Comparison of ENCODE assay signal across 13 mouse cellular contexts in genomic region chr11:100490951-100491350, GRCm38 (mm10). TPM values are rescaled to one million over a fixed set of nuclear protein-coding genes. Genes with fewer than 3 reads are reported as not detected.
DNase-seq lines count a peak whose midpoint lies in the region; ATAC-seq and TF ChIP-seq lines count a peak whose summit lies in the region.
"Had no signal": no experiment of that assay in that cellular context is flagged by ENCODE, and none has a peak within 500 bp of the region (broad histone marks: within the 10 kb centered on the region; RNA-seq: fewer than 3 reads in every experiment).

No protein-coding gene starts in this region.

- H3K36me3 ChIP-seq in intestine, postnatal 0 days (ENCODE audit: control insufficient read depth, insufficient read depth), result peaks cover 66% of the 10 kb centered on the region
- peaks cover 26% of the 10 kb centered on the region for H3K36me3 ChIP-seq in intestine, embryonic 16.5 days (ENCODE audit: control insufficient read depth, insufficient read depth, low read length)
- peaks cover 16% of the 10 kb centered on the region for H3K36me3 ChIP-seq in splenic B cell, adult 2 months (ENCODE audit: control insufficient read depth, insufficient read depth, low read length, poor library complexity, severe bottlenecking)

- no peaks in the 10 kb centered on the region for H3K4me1 ChIP-seq in intestine, postnatal 0 days (replicated peaks; ENCODE audit: control insufficient read depth, insufficient read depth, low read length)
- no peaks in the 10 kb centered on the region for H3K4me1 ChIP-seq in intestine, embryonic 16.5 days (ENCODE audit: control insufficient read depth, insufficient read depth, low read length)
- H3K4me1 ChIP-seq: heart, embryonic 12.5 days had no signal

- no peak for ATAC-seq in intestine, postnatal 0 days
- ATAC-seq in intestine, embryonic 16.5 days, result no peak
- no peak for ATAC-seq in Patski
- ATAC-seq: inflammation-experienced regulatory T-cells, adult 6 months had no signal

- TF ChIP-seq CTCF in intestine, postnatal 0 days (IDR thresholded peaks at IDR 0.05; ENCODE audit: low read depth), result peak; percentile 68
- peak; percentile 69 for TF ChIP-seq CTCF in Patski (IDR thresholded peaks at IDR 0.05)

- WGBS in intestine, postnatal 0 days, result 81% methylated on average over 6 of the region's 6 CpGs
- WGBS in intestine, embryonic 16.5 days, result 86% methylated on average over 6 of the region's 6 CpGs

- CTCF ChIA-PET in Patski (lab: Charles Lee), result interaction anchor here (1.0 kb wide), 1 partner anchor 60 kb away, joined by 3 read pairs; no protein-coding TSS in a partner anchor

- no peak overlapping the region for H3K4me3 ChIP-seq in intestine, postnatal 0 days (ENCODE audit: low read depth, low read length)
- H3K4me3 ChIP-seq in intestine, embryonic 16.5 days (ENCODE audit: low read length), result no peak overlapping the region
- H3K4me3 ChIP-seq: heart, embryonic 12.5 days had no signal

- no peak overlapping the region for H3K9ac ChIP-seq in intestine, postnatal 0 days (ENCODE audit: low read depth, low read length)
- no peak overlapping the region for H3K9ac ChIP-seq in intestine, embryonic 16.5 days (ENCODE audit: low read depth, low read length)
- H3K9ac ChIP-seq: heart, embryonic 12.5 days had no signal

- no peaks in the 10 kb centered on the region for H3K9me3 ChIP-seq in intestine, postnatal 0 days (ENCODE audit: control insufficient read depth)
- no peaks in the 10 kb centered on the region for H3K9me3 ChIP-seq in intestine, embryonic 16.5 days (ENCODE audit: control insufficient read depth, low read length)
- H3K9me3 ChIP-seq: heart, embryonic 12.5 days had no signal

- no peaks in the 10 kb centered on the region for H3K27me3 ChIP-seq in intestine, postnatal 0 days (replicated peaks; ENCODE audit: control insufficient read depth, insufficient read depth, low read length)
- no peaks in the 10 kb centered on the region for H3K27me3 ChIP-seq in intestine, embryonic 16.5 days (replicated peaks; ENCODE audit: control insufficient read depth, insufficient read depth, low read length)
- H3K27me3 ChIP-seq in Patski, result no peaks in the 10 kb centered on the region
- no peaks in the 10 kb centered on the region for H3K27me3 ChIP-seq in splenic B cell, adult 2 months (ENCODE audit: control insufficient read depth, insufficient read depth, low read length, poor library complexity, severe bottlenecking)
- H3K27me3 ChIP-seq: heart, embryonic 12.5 days had no signal

- peak; percentile 10 for DNase-seq in thymus, postnatal 14 days
- no peak for DNase-seq in thymus, postnatal 0 days (ENCODE audit: low spot score)
- DNase-seq in Patski (ENCODE audit: low read depth, low spot score), result no peak
- peak; percentile 50 for DNase-seq in splenic B cell, adult 2 months (ENCODE audit: low read depth, low spot score)
- no peak for DNase-seq in spleen, postnatal 4 days (ENCODE audit: low spot score in 2 of 2)
- DNase-seq in cerebellum, postnatal 14 days, result no peak
- DNase-seq: cerebellum, postnatal 36 days; lung, postnatal 36 days; thymus, adult 18-20 months had no signal

- POLR2A ChIA-PET in Patski (lab: Charles Lee), result no interaction called here

- no peak overlapping the region; the same call in 1 of the 2 replicates for H3K27ac ChIP-seq in intestine, postnatal 0 days (ENCODE audit: low read depth, low read length)
- H3K27ac ChIP-seq in intestine, embryonic 16.5 days (ENCODE audit: low read length), result no peak overlapping the region

- no peak overlapping the region for H3K4me2 ChIP-seq in intestine, postnatal 0 days (replicated peaks; ENCODE audit: low read depth)
- no peak overlapping the region for H3K4me2 ChIP-seq in intestine, embryonic 16.5 days (ENCODE audit: low read depth, low read length)
- H3K4me2 ChIP-seq: heart, embryonic 12.5 days had no signal

- in situ Hi-C loops in Patski (cut with MboI; ENCODE audit: low pct_unique_long_range_greater_than_20kb), result no loop called here

RNA-seq across cellular contexts. Expression of gene Klhl11, which starts 18.4 kb away (rescaled TPM):
- polyA plus RNA-seq in intestine, postnatal 0 days (2015; fragmentation: Nextera tagmentation; extraction: Ambion mirVana), result 1.8 and 1.9 TPM in 2 replicates
- polyA plus RNA-seq in intestine, embryonic 16.5 days (2015; fragmentation: Nextera tagmentation; extraction: Ambion mirVana), result 4.0 TPM in 2 replicates
- polyA plus RNA-seq in thymus, postnatal 0 days (2015; fragmentation: Nextera tagmentation; extraction: Ambion mirVana), result 5.3 and 5.4 TPM in 2 replicates
- polyA plus RNA-seq in Patski (2021), result 10.9 TPM

RNA-seq across cellular contexts. Expression of gene Acly, which starts 36.8 kb away (rescaled TPM):
- 29.3 and 29.5 TPM in 2 replicates for polyA plus RNA-seq in intestine, postnatal 0 days (2015; fragmentation: Nextera tagmentation; extraction: Ambion mirVana)
- polyA plus RNA-seq in intestine, embryonic 16.5 days (2015; fragmentation: Nextera tagmentation; extraction: Ambion mirVana), result 131 and 132 TPM in 2 replicates
- polyA plus RNA-seq in thymus, postnatal 0 days (2015; fragmentation: Nextera tagmentation; extraction: Ambion mirVana), result 99.2 and 109 TPM in 2 replicates
- 162 TPM for polyA plus RNA-seq in Patski (2021)

RNA-seq across cellular contexts. Expression of gene Klhl10, which starts 49.2 kb away (rescaled TPM):
- polyA plus RNA-seq in intestine, postnatal 0 days (2015; fragmentation: Nextera tagmentation; extraction: Ambion mirVana), result 0.13 and 0.14 TPM in 2 replicates
- 0.37 and 0.39 TPM in 2 replicates for polyA plus RNA-seq in intestine, embryonic 16.5 days (2015; fragmentation: Nextera tagmentation; extraction: Ambion mirVana)
- 0.39 and 0.55 TPM in 2 replicates for polyA plus RNA-seq in thymus, postnatal 0 days (2015; fragmentation: Nextera tagmentation; extraction: Ambion mirVana)
- 0.44 TPM for polyA plus RNA-seq in Patski (2021)

RNA-seq across cellular contexts. Expression of gene Nt5c3b, which starts 49.3 kb away (rescaled TPM):
- 31.6 and 33.0 TPM in 2 replicates for polyA plus RNA-seq in intestine, postnatal 0 days (2015; fragmentation: Nextera tagmentation; extraction: Ambion mirVana)
- polyA plus RNA-seq in intestine, embryonic 16.5 days (2015; fragmentation: Nextera tagmentation; extraction: Ambion mirVana), result 82.5 and 85.8 TPM in 2 replicates
- 147 TPM in 2 replicates for polyA plus RNA-seq in thymus, postnatal 0 days (2015; fragmentation: Nextera tagmentation; extraction: Ambion mirVana)
- polyA plus RNA-seq in Patski (2021), result 59.8 TPM

RNA-seq across cellular contexts. Expression of gene Ttc25, which starts 54.5 kb away (rescaled TPM):
- polyA plus RNA-seq in intestine, postnatal 0 days (2015; fragmentation: Nextera tagmentation; extraction: Ambion mirVana), result 0.18 and 0.22 TPM in 2 replicates
- polyA plus RNA-seq in intestine, embryonic 16.5 days (2015; fragmentation: Nextera tagmentation; extraction: Ambion mirVana), result 0.24 and 0.45 TPM in 2 replicates
- polyA plus RNA-seq in thymus, postnatal 0 days (2015; fragmentation: Nextera tagmentation; extraction: Ambion mirVana), result 0.56 and 0.57 TPM in 2 replicates
- polyA plus RNA-seq in Patski (2021), result 2.2 TPM

Comparison
In these comparisons a context has a peak if more than half of its experiments do, and no peak if none do; other contexts are left out.
1. DNase-seq: peak in thymus, postnatal 14 days (single experiment) and splenic B cell, adult 2 months (single experiment); none in thymus, postnatal 0 days (single experiment), Patski (single experiment), spleen, postnatal 4 days (0 of 2) and cerebellum, postnatal 14 days (0 of 2).